Mouse (Mus musculus): ENCODE results near the gene Nfib. TPM values are rescaled to one million over a fixed set of nuclear protein-coding genes. Genes with fewer than 3 reads are reported as not detected.
A peak's percentile ranks its signal among the peaks of the same experiment; 100 is the strongest.

Nfib gene
- polyA plus RNA-seq, 1 experiment from 2014 or later = 113 TPM

DNA sequence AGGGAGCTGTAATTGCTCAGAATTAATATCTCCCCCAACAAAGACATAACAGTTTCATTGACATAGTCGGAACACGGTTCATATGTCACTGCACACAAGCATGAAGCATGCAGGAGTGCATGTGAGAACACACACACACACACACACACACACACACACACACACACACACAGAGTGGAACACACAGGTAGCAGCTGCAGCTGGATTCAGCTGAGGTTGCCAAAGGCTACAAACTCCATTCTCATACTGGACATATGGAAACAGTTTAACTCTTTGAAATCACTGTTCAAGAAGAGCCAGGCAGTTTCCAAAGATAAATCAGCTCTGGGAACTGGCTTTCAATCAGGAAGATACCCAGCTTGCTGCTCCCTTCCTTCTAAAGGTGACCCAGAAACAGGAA lies 462 bp upstream of the Nfib start:
- Histone ChIP-seq H3K27ac (no peak overlapping the region), H3K4me2 (no peak overlapping the region), H3K27me3 (no peaks in the 10 kb centered on the region), H3K4me1 (peaks cover 13% of the 10 kb centered on the region), H3K36me3 (no peaks in the 10 kb centered on the region), H3K9me3 (no peaks in the 10 kb centered on the region), H3K4me3 (no peak overlapping the region), H3K9ac (no peak overlapping the region)
- WGBS = 22% methylated on average over 2 of the region's 2 CpGs
- ATAC-seq (ENCODE audit: insufficient number of reproducible peaks, low FRiP score, low TSS enrichment, low read depth) = 0 out of 2 replicates have a peak, but pooled peaks have one; percentile 40

DNA sequence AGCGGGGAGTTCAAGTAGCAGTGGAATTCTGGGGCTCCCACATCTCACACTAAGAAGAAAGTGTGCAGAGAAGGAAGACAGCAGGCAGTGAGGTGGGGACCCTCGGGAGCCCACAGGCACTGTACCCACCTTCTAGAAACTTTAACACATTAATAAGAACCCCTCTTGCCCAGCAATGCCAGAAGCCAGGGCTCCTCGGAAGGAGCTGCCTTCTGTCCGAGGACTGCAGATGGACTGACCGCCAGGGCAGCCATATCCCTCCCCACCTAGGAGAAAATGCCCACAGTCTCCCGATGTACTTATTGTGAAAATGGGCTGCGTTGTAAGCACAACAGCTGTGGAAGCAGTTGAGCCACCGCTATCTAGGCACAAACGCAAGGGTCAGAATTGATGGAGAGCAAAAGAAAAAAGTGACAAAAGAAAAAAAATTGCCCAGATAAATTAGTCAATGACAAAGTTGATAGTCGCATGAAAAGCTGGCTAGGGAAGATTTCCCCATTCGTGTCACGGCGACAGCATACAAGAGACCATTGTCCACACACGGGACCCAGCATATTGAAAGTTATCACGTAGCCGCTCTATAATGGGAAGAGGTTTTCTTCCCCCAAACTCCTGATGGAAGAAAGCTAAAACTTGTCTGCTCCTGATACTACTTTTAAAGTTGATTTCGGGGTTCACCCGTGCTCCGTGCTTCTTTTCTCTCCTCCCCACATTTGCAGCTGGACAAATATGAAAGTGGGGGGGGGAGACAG lies 1.3 kb downstream of the Nfib start:
- WGBS = 87% methylated on average over 19 of the region's 19 CpGs
- Histone ChIP-seq H3K36me3 (no peaks in the 10 kb centered on the region), H3K27ac (no peak overlapping the region), H3K9me3 (no peaks in the 10 kb centered on the region), H3K9ac (no peak overlapping the region), H3K4me3 (no peak overlapping the region), H3K4me2 (no peak overlapping the region), H3K4me1 (peaks cover 10% of the 10 kb centered on the region), H3K27me3 (no peaks in the 10 kb centered on the region)
- no peak for ATAC-seq (ENCODE audit: insufficient number of reproducible peaks, low FRiP score, low TSS enrichment, low read depth)

DNA sequence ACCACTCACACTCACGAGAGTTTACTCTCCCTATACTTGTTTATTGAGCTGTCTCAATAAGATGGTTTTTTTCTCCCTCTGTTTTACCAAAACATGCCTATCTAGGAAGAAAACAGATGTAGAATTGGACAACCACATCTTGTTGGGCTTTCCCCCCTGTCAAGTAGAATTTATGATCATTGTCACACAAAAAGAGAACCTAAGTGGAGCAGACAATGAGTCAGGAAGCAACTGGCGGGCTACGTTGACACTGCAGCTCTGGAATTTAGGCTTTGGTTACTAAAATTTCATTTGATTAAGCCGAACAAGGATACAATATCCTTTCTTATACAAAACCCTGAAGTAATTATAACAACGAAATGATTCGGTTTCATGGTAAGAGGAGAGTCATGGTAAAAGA lies 2.7 kb downstream of the Nfib start:
- H3K4me1 ChIP-seq = peaks cover 10% of the 10 kb centered on the region
- no peaks in the 10 kb centered on the region for H3K27me3 ChIP-seq
- H3K27ac ChIP-seq = no peak overlapping the region
- 63% methylated on average over 6 of the region's 6 CpGs for WGBS
- no peaks in the 10 kb centered on the region for H3K9me3 ChIP-seq
- H3K4me3 ChIP-seq = no peak overlapping the region
- no peaks in the 10 kb centered on the region for H3K36me3 ChIP-seq
- H3K4me2 ChIP-seq = no peak overlapping the region
- no peak overlapping the region for H3K9ac ChIP-seq
- ATAC-seq (ENCODE audit: insufficient number of reproducible peaks, low FRiP score, low TSS enrichment, low read depth) = no peak

DNA sequence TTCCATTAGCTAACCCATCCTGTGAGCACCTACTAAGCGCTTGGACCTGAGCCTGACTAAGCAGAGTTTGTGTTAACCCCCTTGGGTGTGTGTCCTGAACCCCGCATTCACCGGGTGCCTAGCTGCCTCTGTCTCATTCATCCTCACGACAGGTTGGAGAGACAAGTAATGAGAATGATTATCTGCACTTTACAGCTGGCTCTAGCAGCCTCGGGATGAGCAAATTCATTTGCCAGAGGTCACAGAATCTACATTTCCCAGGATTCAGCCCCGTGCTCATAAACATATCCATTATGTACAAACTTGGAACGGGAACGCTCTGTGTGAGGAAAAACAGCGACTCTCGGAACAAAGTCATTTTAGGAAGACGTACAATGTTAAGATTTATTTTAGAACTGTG lies 6.0 kb downstream of the Nfib start:
- Histone ChIP-seq H3K9ac (no peak overlapping the region), H3K4me2 (no peak overlapping the region), H3K4me1 (peaks cover 12% of the 10 kb centered on the region; the same call in 1 of the 2 replicates), H3K4me3 (no peak overlapping the region), H3K27me3 (no peaks in the 10 kb centered on the region), H3K27ac (no peak overlapping the region), H3K9me3 (no peaks in the 10 kb centered on the region), H3K36me3 (no peaks in the 10 kb centered on the region)
- no peak for ATAC-seq (ENCODE audit: insufficient number of reproducible peaks, low FRiP score, low TSS enrichment, low read depth)
- 61% methylated on average over 11 of the region's 11 CpGs for WGBS

DNA sequence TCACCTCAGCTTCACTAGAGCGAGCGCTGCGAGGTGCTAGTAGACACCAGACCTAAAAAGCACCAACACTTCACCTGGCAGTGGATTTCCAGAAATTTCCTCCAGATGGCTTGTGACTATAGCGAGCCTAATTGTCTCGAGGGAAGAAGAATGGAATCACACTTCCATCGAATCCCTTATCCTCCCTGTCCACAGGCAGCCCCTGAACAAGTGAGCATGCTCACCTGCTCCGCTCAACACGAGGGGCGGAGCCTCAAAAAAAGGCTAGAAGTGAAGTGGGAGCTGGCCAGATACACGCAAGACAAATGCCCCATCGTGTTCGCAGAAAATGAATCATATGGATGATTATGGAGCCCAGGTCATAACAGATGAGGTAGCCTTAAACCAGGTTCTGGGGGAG lies 6.9 kb downstream of the Nfib start:
- no peak overlapping the region for H3K4me3 ChIP-seq
- H3K36me3 ChIP-seq = no peaks in the 10 kb centered on the region
- ATAC-seq (ENCODE audit: insufficient number of reproducible peaks, low FRiP score, low TSS enrichment, low read depth) = no peak
- H3K27me3 ChIP-seq = no peaks in the 10 kb centered on the region
- 80% methylated on average over 12 of the region's 12 CpGs for WGBS
- no peak overlapping the region for H3K9ac ChIP-seq
- no peak overlapping the region for H3K27ac ChIP-seq
- peaks cover 12% of the 10 kb centered on the region; the same call in 1 of the 2 replicates for H3K4me1 ChIP-seq
- H3K4me2 ChIP-seq = no peak overlapping the region
- no peaks in the 10 kb centered on the region for H3K9me3 ChIP-seq

DNA sequence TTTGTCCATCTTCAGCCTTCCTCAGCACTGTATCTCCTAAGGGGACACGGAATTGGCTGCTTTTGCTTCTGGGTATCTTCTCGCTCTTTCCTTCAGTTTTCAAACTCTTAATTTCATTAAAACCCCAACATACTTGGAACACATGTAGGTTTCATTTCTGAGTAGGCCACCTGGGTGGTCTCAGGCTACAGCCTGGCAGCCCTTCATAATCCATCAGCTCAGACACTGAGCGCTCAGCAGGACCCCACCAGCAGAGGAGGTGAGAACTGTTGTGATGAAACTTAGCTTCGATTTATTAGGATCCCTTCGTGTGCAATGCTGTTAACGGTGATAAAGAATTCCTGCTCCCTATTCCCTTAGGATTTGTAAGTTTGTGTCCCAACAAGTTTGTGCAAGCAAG lies 8.4 kb downstream of the Nfib start:
- Histone ChIP-seq H3K4me3 (no peak overlapping the region), H3K36me3 (no peaks in the 10 kb centered on the region), H3K9ac (no peak overlapping the region), H3K27me3 (no peaks in the 10 kb centered on the region), H3K9me3 (no peaks in the 10 kb centered on the region), H3K27ac (no peak overlapping the region), H3K4me1 (peaks cover 20% of the 10 kb centered on the region; the same call in 1 of the 2 replicates), H3K4me2 (no peak overlapping the region)
- WGBS = 44% methylated on average over 6 of the region's 6 CpGs
- no peak for ATAC-seq (ENCODE audit: insufficient number of reproducible peaks, low FRiP score, low TSS enrichment, low read depth)

DNA sequence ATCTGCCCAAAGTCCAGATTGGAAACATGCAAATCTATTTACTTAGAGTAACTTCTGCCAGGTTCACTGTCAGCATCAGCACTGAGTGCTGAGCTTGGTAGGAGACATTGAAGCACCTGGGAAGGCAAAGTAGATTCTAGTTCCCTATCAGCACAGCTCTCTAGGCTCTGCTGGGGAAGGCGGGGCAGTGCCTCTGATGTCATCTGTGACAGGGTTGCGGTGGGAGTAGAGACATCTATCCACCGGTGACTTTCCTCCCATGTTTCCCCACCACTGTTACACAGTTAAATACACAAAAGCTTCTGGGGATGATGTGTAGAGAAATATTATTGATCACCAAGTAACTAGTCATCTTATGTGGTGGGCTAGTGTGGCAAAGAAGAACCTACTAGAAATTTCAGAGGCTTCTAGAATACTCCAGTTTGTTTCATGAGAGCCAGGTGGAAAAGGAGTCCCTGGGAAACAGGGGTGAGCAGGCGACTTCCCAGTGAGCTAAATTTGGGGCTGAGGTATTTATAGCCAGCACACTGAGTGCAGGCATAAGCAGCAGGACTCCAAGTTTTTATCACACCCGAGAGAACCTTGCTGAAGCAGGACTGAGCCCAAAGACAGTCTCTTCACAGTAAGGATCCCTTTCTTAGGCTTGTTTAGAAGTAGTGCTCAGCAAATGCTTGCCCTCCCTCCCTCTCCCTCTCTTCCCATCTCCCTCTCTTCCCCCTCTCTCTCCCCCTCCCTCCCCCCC lies 9.6 kb downstream of the Nfib start:
- WGBS = 56% methylated on average over 5 of the region's 5 CpGs
- 0 out of 2 replicates have a peak overlapping the region, but pooled peaks have one; percentile 33 for H3K27ac ChIP-seq
- peaks cover 28% of the 10 kb centered on the region; the same call in 1 of the 2 replicates for H3K4me1 ChIP-seq

DNA sequence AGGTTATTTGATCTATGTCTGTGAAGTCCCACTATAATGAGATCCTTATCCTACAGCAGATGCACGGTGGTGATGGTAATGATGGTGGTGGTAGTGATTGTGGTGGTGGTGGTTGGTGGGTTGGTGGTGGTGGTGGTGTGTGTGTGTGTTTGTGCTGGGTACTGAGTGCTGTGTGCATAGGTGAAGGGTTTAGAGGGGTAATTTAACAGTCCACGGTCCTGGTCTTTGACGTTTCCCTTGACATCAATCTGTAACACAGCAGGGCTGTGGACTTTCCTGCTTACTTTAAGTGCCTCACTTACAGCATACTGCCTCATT lies 13.6 kb downstream of the Nfib start:
- Histone ChIP-seq H3K4me3 (no peak overlapping the region), H3K4me1 (peaks cover 32% of the 10 kb centered on the region), H3K4me2 (no peak overlapping the region), H3K27ac (peak overlapping the region; percentile 54), H3K27me3 (no peaks in the 10 kb centered on the region), H3K36me3 (no peaks in the 10 kb centered on the region), H3K9me3 (no peaks in the 10 kb centered on the region), H3K9ac (no peak overlapping the region)
- ATAC-seq (ENCODE audit: insufficient number of reproducible peaks, low FRiP score, low TSS enrichment, low read depth) = no peak
- WGBS = 11% methylated on average over 3 of the region's 3 CpGs

More for the DNA sequence above, 9.6 kb downstream of the Nfib start:
- no peak overlapping the region for H3K4me2 ChIP-seq
- no peaks in the 10 kb centered on the region for H3K9me3 ChIP-seq
- no peak overlapping the region for H3K4me3 ChIP-seq
- H3K9ac ChIP-seq = no peak overlapping the region
- H3K36me3 ChIP-seq = no peaks in the 10 kb centered on the region
- ATAC-seq (ENCODE audit: insufficient number of reproducible peaks, low FRiP score, low TSS enrichment, low read depth) = no peak
- no peaks in the 10 kb centered on the region for H3K27me3 ChIP-seq

DNA sequence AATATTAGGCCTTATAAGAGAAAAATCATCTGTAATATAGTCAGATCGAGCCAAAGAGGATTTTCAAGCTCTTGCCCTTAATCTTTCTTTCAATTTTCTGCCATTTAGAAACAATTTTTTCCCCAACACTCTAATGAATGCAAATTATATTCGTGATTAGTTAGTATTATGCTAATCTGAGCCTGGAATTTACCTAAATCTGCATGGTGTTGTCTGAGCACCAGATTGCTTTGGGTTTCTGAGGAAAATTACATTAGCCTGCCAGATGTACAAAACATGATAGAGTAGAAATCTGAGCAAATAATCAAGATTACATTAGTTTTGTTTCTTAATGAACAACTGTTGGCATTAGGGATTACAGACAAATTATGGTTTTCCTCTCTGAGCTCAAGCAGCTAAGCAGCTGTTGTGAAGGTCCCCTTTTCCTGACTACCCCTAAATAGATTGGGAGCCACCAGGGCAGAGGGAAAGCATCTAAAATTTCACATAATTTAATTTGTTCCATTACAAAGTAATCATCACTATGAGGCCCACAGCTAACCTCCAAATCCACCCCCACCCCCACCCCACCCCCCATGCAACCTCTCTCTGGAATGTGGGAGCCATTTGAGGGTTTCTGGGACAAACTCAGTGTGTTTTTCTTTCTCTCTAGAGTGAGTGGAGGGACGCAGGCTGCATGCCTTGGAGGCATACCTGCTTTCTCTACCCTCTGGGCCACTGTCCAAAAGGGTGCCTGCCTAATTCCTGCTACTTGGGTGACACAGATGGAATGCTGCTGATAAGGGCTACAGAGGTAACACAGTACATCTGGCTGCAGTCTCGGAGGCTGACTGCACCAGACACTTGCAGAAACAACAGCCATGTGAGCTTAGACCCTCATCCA lies 14.2 kb downstream of the Nfib start:
- H3K9me3 ChIP-seq = no peaks in the 10 kb centered on the region
- ATAC-seq (ENCODE audit: insufficient number of reproducible peaks, low FRiP score, low TSS enrichment, low read depth) = no peak
- no peaks in the 10 kb centered on the region for H3K36me3 ChIP-seq
- peaks cover 28% of the 10 kb centered on the region for H3K4me1 ChIP-seq
- no peak overlapping the region for H3K9ac ChIP-seq
- no peak overlapping the region for H3K4me2 ChIP-seq
- no peak overlapping the region for H3K4me3 ChIP-seq
- 0 out of 2 replicates have a peak overlapping the region, but pooled peaks have one; percentile 17 for H3K27ac ChIP-seq
- WGBS = 43% methylated on average over 4 of the region's 4 CpGs
- H3K27me3 ChIP-seq = no peaks in the 10 kb centered on the region

DNA sequence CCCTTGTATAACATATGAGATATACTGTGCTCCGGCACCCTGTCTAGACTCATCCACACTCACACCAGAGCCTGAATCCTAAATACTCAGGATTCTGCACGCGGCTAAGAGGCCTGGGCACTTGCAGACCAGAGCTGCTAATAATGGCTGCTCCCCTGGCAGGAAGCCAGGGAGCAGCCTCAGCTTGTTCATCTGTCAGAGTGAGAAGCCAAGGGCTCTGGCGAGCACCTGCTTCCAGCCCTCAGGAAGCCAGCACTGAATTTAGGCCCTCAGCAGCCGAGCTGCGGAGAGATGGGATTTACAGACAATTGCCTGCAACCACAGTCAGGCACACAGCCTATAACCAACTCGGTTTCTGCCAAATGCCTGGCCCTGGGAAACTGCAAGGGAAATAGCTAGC lies 15.3 kb downstream of the Nfib start:
- Histone ChIP-seq H3K27me3 (no peaks in the 10 kb centered on the region), H3K4me1 (peaks cover 24% of the 10 kb centered on the region), H3K27ac (0 out of 2 replicates have a peak overlapping the region, but pooled peaks have one; percentile 54), H3K36me3 (no peaks in the 10 kb centered on the region), H3K4me2 (no peak overlapping the region), H3K9me3 (no peaks in the 10 kb centered on the region), H3K9ac (no peak overlapping the region), H3K4me3 (no peak overlapping the region)
- 23% methylated on average over 7 of the region's 7 CpGs for WGBS
- ATAC-seq (ENCODE audit: insufficient number of reproducible peaks, low FRiP score, low TSS enrichment, low read depth) = peak; percentile 71

DNA sequence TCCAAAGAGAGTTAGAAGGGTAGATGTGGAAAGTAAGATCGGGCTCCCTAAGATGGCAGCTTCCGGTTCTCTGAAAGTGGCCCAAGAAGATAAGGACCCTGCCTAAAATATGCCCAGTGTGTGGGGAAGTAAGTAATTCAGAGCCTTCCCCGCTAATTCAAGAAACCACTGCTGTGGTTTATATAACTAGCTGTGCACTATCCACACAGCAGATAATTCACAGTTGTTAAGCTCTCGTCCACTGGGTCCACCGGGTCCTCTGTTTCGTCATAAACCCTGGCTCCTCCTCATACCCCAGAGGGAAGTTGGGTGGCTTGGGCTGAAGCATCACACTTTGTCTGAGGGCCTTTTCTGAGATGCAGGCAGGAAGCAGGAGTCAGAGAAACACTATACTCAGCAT lies 19.5 kb downstream of the Nfib start:
- Histone ChIP-seq H3K36me3 (no peaks in the 10 kb centered on the region), H3K4me1 (peaks cover 12% of the 10 kb centered on the region), H3K9me3 (no peaks in the 10 kb centered on the region), H3K4me2 (no peak overlapping the region), H3K4me3 (no peak overlapping the region), H3K9ac (no peak overlapping the region), H3K27me3 (no peaks in the 10 kb centered on the region), H3K27ac (no peak overlapping the region)
- ATAC-seq (ENCODE audit: insufficient number of reproducible peaks, low FRiP score, low TSS enrichment, low read depth) = no peak
- WGBS = 86% methylated on average over 6 of the region's 6 CpGs

Data from limb, embryonic 15.5 days (tissue).